In genomic region chr12:105413909-105414308, GRCm38 (mm10) we compare ENCODE assay signal across 24 mouse cellular contexts. TPM values are rescaled to one million over a fixed set of nuclear protein-coding genes. Genes with fewer than 3 reads are reported as not detected.
DNase-seq lines count a peak whose midpoint lies in the region; ATAC-seq lines count a peak whose summit lies in the region.
"Had no signal": no experiment of that assay in that cellular context is flagged by ENCODE, and none has a peak within 500 bp of the region (broad histone marks: within the 10 kb centered on the region; RNA-seq: fewer than 3 reads in every experiment).

No protein-coding gene starts in this region.

- H3K9ac ChIP-seq in heart, embryonic 11.5 days (ENCODE audit: low read depth, low read length) = no peak overlapping the region
- no peak overlapping the region for H3K9ac ChIP-seq in hindbrain, embryonic 15.5 days
- no peak overlapping the region for H3K9ac ChIP-seq in hindbrain, embryonic 11.5 days (ENCODE audit: low read depth, low read length)
- H3K9ac ChIP-seq in midbrain, embryonic 13.5 days (replicated peaks) = no peak overlapping the region
- no peak overlapping the region for H3K9ac ChIP-seq in midbrain, embryonic 16.5 days (ENCODE audit: low read depth, low read length)
- H3K9ac ChIP-seq: forebrain, embryonic 13.5 days; heart, embryonic 12.5 days; heart, embryonic 15.5 days had no signal

- H3K9me3 ChIP-seq in heart, embryonic 11.5 days (replicated peaks; ENCODE audit: control insufficient read depth, low read length) = no peaks in the 10 kb centered on the region
- no peaks in the 10 kb centered on the region for H3K9me3 ChIP-seq in hindbrain, embryonic 15.5 days
- no peaks in the 10 kb centered on the region for H3K9me3 ChIP-seq in hindbrain, embryonic 11.5 days (ENCODE audit: control insufficient read depth, low read length)
- no peaks in the 10 kb centered on the region for H3K9me3 ChIP-seq in midbrain, embryonic 13.5 days
- no peaks in the 10 kb centered on the region for H3K9me3 ChIP-seq in midbrain, embryonic 16.5 days (replicated peaks; ENCODE audit: control insufficient read depth, low read length, poor library complexity, severe bottlenecking)
- H3K9me3 ChIP-seq: forebrain, embryonic 10.5 days; forebrain, embryonic 13.5 days; heart, embryonic 15.5 days; hindbrain, embryonic 10.5 days had no signal

- peak; percentile 91 for DNase-seq in heart, adult 11 months
- DNase-seq in hindbrain, embryonic 11.5 days (ENCODE audit: low spot score) = no peak
- DNase-seq: adrenal gland, adult 8-10 months; adrenal gland, postnatal 25 days; cerebellum, adult 18-20 months; cerebellum, adult 9-10 months; cerebellum, postnatal 14 days; gastrocnemius, postnatal 14 days; heart, postnatal 10 days; heart, postnatal 36 days had no signal

- H3K36me3 ChIP-seq in heart, embryonic 11.5 days (ENCODE audit: control insufficient read depth, insufficient read depth, low read length) = no peaks in the 10 kb centered on the region
- no peaks in the 10 kb centered on the region for H3K36me3 ChIP-seq in hindbrain, embryonic 15.5 days
- H3K36me3 ChIP-seq in hindbrain, embryonic 11.5 days (ENCODE audit: control insufficient read depth, insufficient read depth, low read length) = no peaks in the 10 kb centered on the region
- no peaks in the 10 kb centered on the region for H3K36me3 ChIP-seq in midbrain, embryonic 13.5 days
- no peaks in the 10 kb centered on the region for H3K36me3 ChIP-seq in midbrain, embryonic 16.5 days (ENCODE audit: control insufficient read depth, insufficient read depth, low read length)
- H3K36me3 ChIP-seq: forebrain, embryonic 10.5 days; heart, embryonic 12.5 days; heart, embryonic 15.5 days; hindbrain, embryonic 10.5 days had no signal

- no peak overlapping the region for H3K4me3 ChIP-seq in heart, embryonic 11.5 days (ENCODE audit: low read depth, low read length)
- H3K4me3 ChIP-seq in hindbrain, embryonic 15.5 days = no peak overlapping the region
- no peak overlapping the region for H3K4me3 ChIP-seq in hindbrain, embryonic 11.5 days (ENCODE audit: low read depth, low read length)
- H3K4me3 ChIP-seq in midbrain, embryonic 13.5 days (replicated peaks) = no peak overlapping the region
- no peak overlapping the region for H3K4me3 ChIP-seq in midbrain, embryonic 16.5 days (ENCODE audit: low read depth, low read length)
- H3K4me3 ChIP-seq: forebrain, embryonic 10.5 days; forebrain, embryonic 13.5 days; heart, embryonic 12.5 days; heart, embryonic 15.5 days; hindbrain, embryonic 10.5 days had no signal

- no peak for ATAC-seq in heart, embryonic 11.5 days (replicated peaks; ENCODE audit: insufficient number of reproducible peaks, low FRiP score, low TSS enrichment)
- ATAC-seq in hindbrain, embryonic 15.5 days (ENCODE audit: low FRiP score, low read depth) = no peak
- ATAC-seq in hindbrain, embryonic 11.5 days (ENCODE audit: low FRiP score) = no peak
- no peak for ATAC-seq in midbrain, embryonic 13.5 days
- ATAC-seq in midbrain, embryonic 16.5 days = no peak
- ATAC-seq: activated CD4-positive, CD25-positive, alpha-beta regulatory T cell, adult 4 months; forebrain, embryonic 13.5 days; forebrain, embryonic 16.5 days; hindbrain, postnatal 0 days; inflammation-experienced regulatory T-cells, adult 6 months; intestine, embryonic 16.5 days had no signal

- H3K4me2 ChIP-seq in heart, embryonic 11.5 days = no peak overlapping the region
- H3K4me2 ChIP-seq in hindbrain, embryonic 15.5 days = no peak overlapping the region
- H3K4me2 ChIP-seq in hindbrain, embryonic 11.5 days (replicated peaks; ENCODE audit: low read depth, low read length) = no peak overlapping the region
- no peak overlapping the region for H3K4me2 ChIP-seq in midbrain, embryonic 13.5 days (replicated peaks)
- no peak overlapping the region for H3K4me2 ChIP-seq in midbrain, embryonic 16.5 days (ENCODE audit: low read length)
- H3K4me2 ChIP-seq: forebrain, embryonic 13.5 days; heart, embryonic 12.5 days; heart, embryonic 15.5 days had no signal

- no peaks in the 10 kb centered on the region for H3K4me1 ChIP-seq in heart, embryonic 11.5 days (ENCODE audit: control insufficient read depth, insufficient read depth, low read length)
- H3K4me1 ChIP-seq in hindbrain, embryonic 15.5 days (replicated peaks) = peaks cover 10% of the 10 kb centered on the region; the same call in 1 of the 2 replicates
- H3K4me1 ChIP-seq in hindbrain, embryonic 11.5 days (replicated peaks; ENCODE audit: control insufficient read depth, insufficient read depth, low read length) = no peaks in the 10 kb centered on the region
- peaks cover 8% of the 10 kb centered on the region; the same call in 1 of the 2 replicates for H3K4me1 ChIP-seq in midbrain, embryonic 13.5 days (replicated peaks)
- H3K4me1 ChIP-seq in midbrain, embryonic 16.5 days (ENCODE audit: control insufficient read depth, insufficient read depth, low read length) = no peaks in the 10 kb centered on the region; the same call in 1 of the 2 replicates
- H3K4me1 ChIP-seq: forebrain, embryonic 13.5 days; heart, embryonic 12.5 days; heart, embryonic 15.5 days; hindbrain, embryonic 10.5 days had no signal

- WGBS in heart, embryonic 11.5 days (ENCODE audit: insufficient replicate concordance) = 91% methylated on average over 8 of the region's 8 CpGs
- WGBS in hindbrain, embryonic 15.5 days = 67% methylated on average over 8 of the region's 8 CpGs
- 90% methylated on average over 8 of the region's 8 CpGs for WGBS in hindbrain, embryonic 11.5 days
- WGBS in midbrain, embryonic 13.5 days = 76% methylated on average over 8 of the region's 8 CpGs
- WGBS in midbrain, embryonic 16.5 days = 74% methylated on average over 8 of the region's 8 CpGs

- no peak overlapping the region for H3K27ac ChIP-seq in heart, embryonic 11.5 days (ENCODE audit: low read depth, low read length)
- peak overlapping the region; percentile 30; the same call in 1 of the 2 replicates for H3K27ac ChIP-seq in hindbrain, embryonic 15.5 days (replicated peaks)
- no peak overlapping the region for H3K27ac ChIP-seq in hindbrain, embryonic 11.5 days (ENCODE audit: low read depth, low read length)
- H3K27ac ChIP-seq in midbrain, embryonic 13.5 days = peak overlapping the region; percentile 30; the same call in 1 of the 2 replicates
- no peak overlapping the region for H3K27ac ChIP-seq in midbrain, embryonic 16.5 days (ENCODE audit: low read length)
- H3K27ac ChIP-seq: forebrain, embryonic 10.5 days; forebrain, embryonic 13.5 days; heart, embryonic 15.5 days; hindbrain, embryonic 10.5 days; hindbrain, postnatal 0 days had no signal

- H3K27me3 ChIP-seq in heart, embryonic 11.5 days (ENCODE audit: control insufficient read depth, insufficient read depth, low read length) = 0 out of 2 replicates have a peak, but pooled peaks cover 4% of the 10 kb centered on the region
- no peaks in the 10 kb centered on the region for H3K27me3 ChIP-seq in hindbrain, embryonic 15.5 days
- H3K27me3 ChIP-seq in hindbrain, embryonic 11.5 days (ENCODE audit: control insufficient read depth, insufficient read depth, low read length) = no peaks in the 10 kb centered on the region
- no peaks in the 10 kb centered on the region; the same call in 1 of the 2 replicates for H3K27me3 ChIP-seq in midbrain, embryonic 13.5 days
- H3K27me3 ChIP-seq in midbrain, embryonic 16.5 days (ENCODE audit: control insufficient read depth, insufficient read depth, low read depth, low read length) = no peaks in the 10 kb centered on the region
- H3K27me3 ChIP-seq: forebrain, embryonic 13.5 days had no signal

RNA-seq across cellular contexts. Expression of gene D430019H16Rik, which starts 39.7 kb away (rescaled TPM):
- polyA plus RNA-seq in heart, embryonic 11.5 days (2014; fragmentation: Nextera tagmentation; extraction: Ambion mirVana) = 0.86 and 1.4 TPM in 2 replicates
- polyA plus RNA-seq in hindbrain, embryonic 15.5 days (2015; fragmentation: Nextera tagmentation; extraction: Ambion mirVana) = 12.3 and 12.7 TPM in 2 replicates
- 9.1 and 13.4 TPM in 2 replicates for polyA plus RNA-seq in hindbrain, embryonic 11.5 days (2014; fragmentation: Nextera tagmentation; extraction: Ambion mirVana)
- polyA plus RNA-seq in midbrain, embryonic 13.5 days (2015; fragmentation: Nextera tagmentation; extraction: Ambion mirVana) = 12.6 and 13.2 TPM in 2 replicates
- polyA plus RNA-seq in midbrain, embryonic 16.5 days (2015; fragmentation: Nextera tagmentation; extraction: Ambion mirVana) = 16.3 and 16.7 TPM in 2 replicates

Comparison
In these comparisons a context has a peak if more than half of its experiments do, and no peak if none do; other contexts are left out.
1. H3K27ac ChIP-seq: peak in hindbrain, embryonic 15.5 days (single experiment) and midbrain, embryonic 13.5 days (single experiment); none in heart, embryonic 11.5 days (single experiment), hindbrain, embryonic 11.5 days (single experiment) and midbrain, embryonic 16.5 days (single experiment).